Mouse (Mus musculus) stomach, postnatal 0 days (tissue): ENCODE measurements around the gene Nfyb.

Experiments
- CTCF ChIP-seq: IDR thresholded peaks from 2 replicates; pipeline ENCODE4 v1.5.1; 2016; ENCODE audit warnings: antibody characterized with exemption, low read depth, mild to moderate bottlenecking, moderate library complexity
- EP300 ChIP-seq: optimal IDR thresholded peaks from 2 replicates; pipeline ENCODE3; 2016; ENCODE audit warnings: antibody characterized with exemption

DNA sequence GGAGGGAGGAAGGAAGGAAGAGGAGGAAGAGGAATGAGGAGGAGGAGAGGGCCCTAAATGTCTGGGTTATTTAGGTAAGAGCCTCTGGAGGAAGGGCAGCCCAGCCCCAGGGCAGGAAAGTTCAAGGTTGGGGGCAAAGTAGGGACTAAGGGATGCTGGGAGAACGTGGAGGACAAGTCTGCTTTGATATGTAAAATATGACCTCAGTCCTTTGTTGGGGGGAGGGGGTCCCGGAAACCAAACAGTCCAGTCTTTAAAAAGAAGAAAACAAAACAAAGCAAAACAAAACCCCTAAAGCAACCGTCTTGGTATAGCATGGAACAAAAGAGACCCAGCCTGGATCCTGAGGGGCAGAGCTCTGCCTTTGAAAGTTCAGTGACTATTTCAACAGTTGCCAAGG is 45.4 kb upstream of the Nfyb start:
- no peak for TF ChIP-seq CTCF
- TF ChIP-seq EP300, result no peak
